Mouse (Mus musculus) heart, adult 18-20 months (tissue): ENCODE measurements around the gene Cyth3. TPM values are rescaled to one million over a fixed set of nuclear protein-coding genes. Genes with fewer than 3 reads are reported as not detected.

ENCODE experiments used
- DNase-seq, 2 experiments: peaks; one replicate each; pipeline ENCODE4 v3.0.0; 2021 to 2022; ENCODE audit warnings: mixed read lengths in 1 of 2
- long read RNA-seq, 2 experiments: library from polyadenylated mRNA; stranded (forward); transcript quantifications; one replicate each; pipeline ENCODE4 v2.0.0; 2021
- total RNA-seq, 2 experiments: library from RNA; stranded (reverse); gene quantifications; 2 replicates each; pipeline ENCODE4 v1.2.3; 2021

Cyth3 gene
- 10 to 100 TPM; 33.5 to 39.6 TPM for total RNA-seq
- long read RNA-seq, experiment 1, transcript Cyth3-202 (13 exons, 3,738 nt), result major isoform, 29 of 45 reads
- long read RNA-seq, experiment 1, partial matches to known transcripts, result 2 of 45 reads
- long read RNA-seq, experiment 1, other reads (novel, unspliced or antisense), result 14 of 45 reads
- long read RNA-seq, experiment 2, transcript Cyth3-202 (13 exons, 3,738 nt), result major isoform, 15 of 23 reads
- long read RNA-seq, experiment 2, partial matches to known transcripts, result 0 of 23 reads
- long read RNA-seq, experiment 2, other reads (novel, unspliced or antisense), result 8 of 23 reads

- peak; percentile 97 for DNase-seq
Measured at GRCm38 (mm10) chr5:143621893-143622622, at the start of gene Cyth3. Cyth3 (plus strand) TSS chr5:143622447.

- DNase-seq, result no peak
Measured at GRCm38 (mm10) chr5:143573067-143573466, 49.2 kb upstream of the Cyth3 start.

- DNase-seq, result peak in 1 of 2 experiments; percentile 54
Measured at GRCm38 (mm10) chr5:143574261-143575178, 47.7 kb upstream of the Cyth3 start.

GRCm38 (mm10) chr5:143579537-143580203 is 42.6 kb upstream of the Cyth3 start:
- peak in 1 of 2 experiments; percentile 71 for DNase-seq

- no peak for DNase-seq
Measured at GRCm38 (mm10) chr5:143580982-143581381, 41.3 kb upstream of the Cyth3 start.

- DNase-seq, result peak in 1 of 2 experiments; percentile 49
Measured at GRCm38 (mm10) chr5:143581874-143582273, 40.4 kb upstream of the Cyth3 start.

GRCm38 (mm10) chr5:143583081-143583480 is 39.2 kb upstream of the Cyth3 start:
- no peak for DNase-seq

GRCm38 (mm10) chr5:143584982-143585381 is 37.3 kb upstream of the Cyth3 start:
- peak in 1 of 2 experiments; percentile 36 for DNase-seq

- DNase-seq, result no peak
Measured at GRCm38 (mm10) chr5:143586386-143586785, 35.9 kb upstream of the Cyth3 start.

GRCm38 (mm10) chr5:143589108-143589507 is 33.1 kb upstream of the Cyth3 start:
- no peak for DNase-seq

- peak; percentile 32 to 62 for DNase-seq
Measured at GRCm38 (mm10) chr5:143592926-143593325, 29.3 kb upstream of the Cyth3 start.

- DNase-seq, result peak; percentile 36 to 39
Measured at GRCm38 (mm10) chr5:143593563-143594146, 28.6 kb upstream of the Cyth3 start.

GRCm38 (mm10) chr5:143594291-143595065 is 27.8 kb upstream of the Cyth3 start:
- DNase-seq, result no peak

- DNase-seq, result peak; percentile 18 to 19
Measured at GRCm38 (mm10) chr5:143602051-143602450, 20.2 kb upstream of the Cyth3 start.

GRCm38 (mm10) chr5:143604157-143604774 is 18.0 kb upstream of the Cyth3 start:
- no peak for DNase-seq

GRCm38 (mm10) chr5:143606756-143607155 is 15.5 kb upstream of the Cyth3 start:
- DNase-seq, result no peak

- no peak for DNase-seq
Measured at GRCm38 (mm10) chr5:143608175-143608574, 14.1 kb upstream of the Cyth3 start.

- no peak for DNase-seq
Measured at GRCm38 (mm10) chr5:143611954-143612353, 10.3 kb upstream of the Cyth3 start.

GRCm38 (mm10) chr5:143613265-143613664 is 9.0 kb upstream of the Cyth3 start:
- DNase-seq, result no peak

GRCm38 (mm10) chr5:143614519-143614918 is 7.7 kb upstream of the Cyth3 start:
- peak in 1 of 2 experiments; percentile 8 for DNase-seq
